Mouse (Mus musculus) G1E (cell line): Measurements from ENCODE around the gene H2-Q10.

ENCODE experiments used
- CTCF ChIP-seq: IDR thresholded peaks from 2 replicates; pipeline ENCODE4 v1.5.1; 2012; ENCODE audit warnings: low read depth, low read length, inconsistent platforms, mixed read lengths
- GATA2 ChIP-seq: IDR thresholded peaks from 2 replicates; pipeline ENCODE4 v1.6.1; 2012; ENCODE audit warnings: low read depth, low read length, inconsistent platforms, borderline replicate concordance
- TAL1 ChIP-seq: conservative IDR thresholded peaks from 2 replicates; pipeline ENCODE4 v1.6.1; 2012; ENCODE audit warnings: low read depth, low read length, inconsistent platforms, mixed read lengths

GRCm38 (mm10) chr17:35485702-35486101, 15.8 kb downstream of the H2-Q10 start:
- TF ChIP-seq CTCF = no peak
- no peak for TF ChIP-seq TAL1
- TF ChIP-seq GATA2 = no peak
